Mouse (Mus musculus): Measurements from ENCODE around the gene Impdh2.

DNA sequence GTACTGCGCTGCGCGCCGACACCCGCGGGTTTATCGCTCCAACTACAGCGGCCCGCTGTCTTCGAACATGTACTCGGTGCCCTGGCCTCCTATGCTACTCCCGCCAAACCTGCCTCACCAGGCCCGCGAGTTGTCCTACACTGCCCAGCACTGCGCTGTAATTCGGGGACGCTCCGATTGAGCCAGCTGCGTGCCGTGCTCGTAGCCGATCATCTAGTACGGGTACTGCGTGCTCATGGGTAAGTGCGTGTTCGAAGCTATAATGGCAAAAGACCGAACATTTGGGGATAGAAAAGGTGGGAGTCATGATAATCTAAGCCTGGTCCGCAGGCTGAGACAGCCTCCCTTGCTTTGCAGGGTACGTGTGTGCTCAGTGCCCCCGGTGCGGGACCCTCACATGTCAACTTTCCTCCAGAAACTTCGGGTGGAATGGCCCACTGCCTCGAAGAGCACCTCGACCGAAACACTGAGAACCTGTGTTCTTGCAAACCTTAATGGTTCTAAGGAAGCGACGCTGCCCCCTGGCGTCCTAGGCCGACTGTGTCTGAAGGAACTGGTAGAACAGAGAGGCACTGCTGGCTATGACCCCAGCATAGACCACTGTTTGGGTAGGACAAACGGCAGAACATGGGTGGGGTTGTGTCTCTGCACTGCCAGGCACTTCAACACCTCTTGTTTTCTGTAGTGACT lies 10.3 kb downstream of the Impdh2 start:
- TF ChIP-seq JUN (IDR thresholded peaks at IDR 0.05; ENCODE audit: insufficient read depth, low read depth, low read length) (no peak), USF1 (IDR thresholded peaks at IDR 0.05; ENCODE audit: low read depth, low read length) (no peak), ZC3H11A (IDR thresholded peaks at IDR 0.05; ENCODE audit: low read depth, low read length) (no peak), ETS1 (conservative IDR thresholded peaks at IDR 0.05; ENCODE audit: low read depth, low read length) (no peak), POLR2AphosphoS2 (IDR thresholded peaks at IDR 0.05; ENCODE audit: low read depth, low read length) (0 out of 2 replicates have a peak, but pooled peaks have one; percentile 19), MXI1 (IDR thresholded peaks at IDR 0.05; ENCODE audit: low read depth, low read length) (no peak), TBP (conservative IDR thresholded peaks at IDR 0.05; ENCODE audit: low read depth, low read length) (no peak), ZMIZ1 (IDR thresholded peaks at IDR 0.05; ENCODE audit: low read depth, low read length) (no peak), EP300 (IDR thresholded peaks at IDR 0.05; ENCODE audit: low read length) (no peak)
